Mouse (Mus musculus): Measurements from ENCODE around the gene Cct2.

GRCm38 (mm10) chr10:117023693-117024092, 39.9 kb downstream of the Cct2 start:
- TF ChIP-seq POLR2A (IDR thresholded peaks at IDR 0.05; ENCODE audit: borderline replicate concordance, extremely low read depth, insufficient read depth, insufficient read length, poor library complexity, severe bottlenecking) (no peak), CTCF (IDR thresholded peaks at IDR 0.05; ENCODE audit: borderline replicate concordance, extremely low read depth, insufficient read depth, insufficient read length) (no peak)
